Mouse (Mus musculus) cerebellum, adult 2 months (tissue): ENCODE measurements around the gene Olfr1386. TPM values are rescaled to one million over a fixed set of nuclear protein-coding genes. Genes with fewer than 3 reads are reported as not detected.
A peak's percentile ranks its signal among the peaks of the same experiment; 100 is the strongest.
"Not testable (repeated sequence)": the region's sequence is repeated elsewhere in the genome, so short reads cannot be mapped to it uniquely, and the experiment has no call there.

Source experiments
- DNase-seq, 2 experiments: peaks; one replicate each; pipeline ENCODE4 v3.0.0; 2021
- H3K27ac ChIP-seq: fragments of 200-500 bp; 2 replicates; pipeline ENCODE4 v1.5.1; 2012; ENCODE audit warnings: low read length, control low read depth, inconsistent platforms; ENCODE audit not compliant: insufficient read depth
- H3K27me3 ChIP-seq: fragments of 200-500 bp; 2 replicates; pipeline ENCODE4 v1.6.1; 2012; ENCODE audit warnings: inconsistent platforms, mild to moderate bottlenecking, low read length, moderate library complexity; ENCODE audit not compliant: control insufficient read depth, insufficient read depth
- H3K4me1 ChIP-seq: fragments of 200-500 bp; 2 replicates; pipeline ENCODE4 v1.6.1; 2011; ENCODE audit warnings: low read length; ENCODE audit not compliant: control insufficient read depth, insufficient read depth
- H3K4me3 ChIP-seq: fragments of 200-500 bp; replicated peaks from 2 replicates; pipeline ENCODE3; 2011; ENCODE audit warnings: mild to moderate bottlenecking, low read depth, low read length, control low read depth; ENCODE audit not compliant: insufficient read depth
- CTCF ChIP-seq: fragments of 200-500 bp; IDR thresholded peaks from 2 replicates; pipeline ENCODE4 v1.5.1; 2011; ENCODE audit warnings: low read depth, mild to moderate bottlenecking, control low read depth, low read length, moderate library complexity, borderline replicate concordance; ENCODE audit not compliant: insufficient read depth
- POLR2A ChIP-seq: fragments of 200-500 bp; IDR thresholded peaks from 2 replicates; pipeline ENCODE4 v1.6.1; 2011; ENCODE audit warnings: low read length, control low read depth, borderline replicate concordance; ENCODE audit not compliant: insufficient read depth
- WGBS: fragments of 180-500 bp; shearing (Covaris S2); methylation state at CpG from one replicate; pipeline ENCODE4 v1.1.7; 2018; 5-methylcytosine and 5-hydroxymethylcytosine counted together
- polyA plus RNA-seq: library from polyadenylated mRNA; depleted of rRNA; stranded (reverse); fragments of >200 nt; gene quantifications from 2 replicates; pipeline ENCODE4 v1.2.3, GENCODE M21; 2012; rRNA removed

Olfr1386 gene
- not detected in 2 replicates for polyA plus RNA-seq

- not testable (repeated sequence) for DNase-seq, H3K4me1 ChIP-seq, H3K27ac ChIP-seq, H3K4me3 ChIP-seq, H3K27me3 ChIP-seq
- WGBS = 85% methylated on average over 3 of the region's 3 CpGs
Measured at GRCm38 (mm10) chr11:49464746-49465145, at the start of gene Olfr1386. Olfr1386 (plus strand) TSS chr11:49465046.

GRCm38 (mm10) chr11:49422767-49423166 is 42.1 kb upstream of the Olfr1386 start, which contains the start of gene Olfr1389:
Olfr1389 (plus strand) TSS chr11:49423067.
- no peak for DNase-seq
- 91% methylated on average over 2 of the region's 2 CpGs for WGBS
- TF ChIP-seq CTCF (no peak), POLR2A (no peak)

GRCm38 (mm10) chr11:49425257-49425927 is 39.5 kb upstream of the Olfr1386 start:
- Histone ChIP-seq H3K27ac (no peak overlapping the region), H3K4me3 (no peak overlapping the region), H3K27me3 (no peaks in the 10 kb centered on the region), H3K4me1 (no peaks in the 10 kb centered on the region)
- TF ChIP-seq POLR2A (no peak), CTCF (no peak)
- 92% methylated on average over 1 of the region's 1 CpGs for WGBS
- no peak for DNase-seq

More at GRCm38 (mm10) chr11:49422767-49423166, 42.1 kb upstream of the Olfr1386 start, which contains the start of gene Olfr1389:
- Histone ChIP-seq H3K27me3 (no peaks in the 10 kb centered on the region), H3K27ac (no peak within 1 kb of the TSS), H3K4me1 (no peaks in the 10 kb centered on the region), H3K4me3 (no peak within 1 kb of the TSS)

GRCm38 (mm10) chr11:49429641-49430040 is 35.2 kb upstream of the Olfr1386 start:
- no peak for DNase-seq
- WGBS = 14% methylated on average over 2 of the region's 2 CpGs
- Histone ChIP-seq H3K27me3 (no peaks in the 10 kb centered on the region), H3K27ac (no peak overlapping the region), H3K4me1 (no peaks in the 10 kb centered on the region), H3K4me3 (no peak overlapping the region)
- TF ChIP-seq POLR2A (no peak), CTCF (no peak)

GRCm38 (mm10) chr11:49436411-49436810 is 28.4 kb upstream of the Olfr1386 start, which contains the start of gene Olfr1388:
Olfr1388 (plus strand) TSS chr11:49436624.
- Histone ChIP-seq H3K27me3 (no peaks in the 10 kb centered on the region), H3K4me3 (no peak within 1 kb of the TSS), H3K4me1 (no peaks in the 10 kb centered on the region), H3K27ac (no peak within 1 kb of the TSS)
- DNase-seq = peak in 1 of 2 experiments; percentile 1
- 5% methylated on average over 3 of the region's 3 CpGs for WGBS
- no peak for TF ChIP-seq POLR2A
- TF ChIP-seq CTCF = no peak

- TF ChIP-seq CTCF (no peak), POLR2A (no peak)
- no peaks in the 10 kb centered on the region for H3K4me1 ChIP-seq
- no peaks in the 10 kb centered on the region for H3K27me3 ChIP-seq
- no peak within 1 kb of the TSS for H3K27ac ChIP-seq
- WGBS = 49% methylated on average over 1 of the region's 1 CpGs
- H3K4me3 ChIP-seq = no peak within 1 kb of the TSS
- DNase-seq = no peak
Measured at GRCm38 (mm10) chr11:49455043-49455442, 9.8 kb upstream of the Olfr1386 start, which contains the start of gene Olfr1387. Olfr1387 (plus strand) TSS chr11:49455343.

GRCm38 (mm10) chr11:49485973-49486372 is 21.1 kb downstream of the Olfr1386 start:
- no peaks in the 10 kb centered on the region for H3K4me1 ChIP-seq
- no peak overlapping the region for H3K4me3 ChIP-seq
- H3K27ac ChIP-seq = no peak overlapping the region
- DNase-seq = no peak
- 59% methylated on average over 4 of the region's 4 CpGs for WGBS
- no peaks in the 10 kb centered on the region for H3K27me3 ChIP-seq
- TF ChIP-seq CTCF = no peak
- no peak for TF ChIP-seq POLR2A

GRCm38 (mm10) chr11:49488770-49489169 is 23.9 kb downstream of the Olfr1386 start, which contains the start of gene Olfr1385:
Olfr1385 (plus strand) TSS chr11:49489070.
- H3K4me3 ChIP-seq, DNase-seq, H3K27me3 ChIP-seq, H3K27ac ChIP-seq, H3K4me1 ChIP-seq: not testable (repeated sequence)
- WGBS = 78% methylated on average over 1 of the region's 1 CpGs
